Comparison of ENCODE assay signal across 8 mouse cellular contexts in the genomic region with DNA sequence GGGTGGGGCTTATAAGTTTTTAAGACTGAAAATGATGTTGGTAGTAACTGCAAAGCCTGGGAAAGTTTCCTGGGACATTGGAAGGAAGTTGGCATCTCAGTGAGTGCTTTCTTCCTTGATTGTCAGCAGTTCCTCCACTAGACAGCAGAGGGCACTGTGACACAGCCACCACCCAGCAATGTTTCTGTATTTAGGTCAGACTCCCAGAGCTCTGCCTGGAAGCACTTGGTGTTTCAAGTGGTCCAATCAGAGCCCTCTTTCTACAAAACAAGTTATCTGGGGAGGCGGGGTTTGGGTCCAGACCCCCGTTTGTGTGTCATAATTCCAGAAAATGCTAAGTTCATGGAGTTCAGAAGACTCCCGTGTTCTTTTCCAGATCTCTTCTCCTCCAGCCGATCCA. TPM values are rescaled to one million over a fixed set of nuclear protein-coding genes. Genes with fewer than 3 reads are reported as not detected.
DNase-seq lines count a peak whose midpoint lies in the region; ATAC-seq and TF ChIP-seq lines count a peak whose summit lies in the region.

No protein-coding gene starts in this region.

- WGBS in kidney, embryonic 14.5 days, result 49% methylated on average over 4 of the region's 4 CpGs
- 44% methylated on average over 4 of the region's 4 CpGs for WGBS in heart, embryonic 10.5 days
- WGBS in midbrain, postnatal 0 days, result 54% methylated on average over 4 of the region's 4 CpGs

- H3K36me3 ChIP-seq in kidney, embryonic 14.5 days (ENCODE audit: control insufficient read depth, insufficient read depth, low read length), result peaks cover 48% of the 10 kb centered on the region
- peaks cover 57% of the 10 kb centered on the region for H3K36me3 ChIP-seq in heart, embryonic 10.5 days
- peaks cover 43% of the 10 kb centered on the region for H3K36me3 ChIP-seq in midbrain, postnatal 0 days (ENCODE audit: insufficient read depth, low read length)

- H3K4me1 ChIP-seq in kidney, embryonic 14.5 days (ENCODE audit: control insufficient read depth, insufficient read depth, low read length), result no peaks in the 10 kb centered on the region
- peaks cover 4% of the 10 kb centered on the region for H3K4me1 ChIP-seq in heart, embryonic 10.5 days
- H3K4me1 ChIP-seq in midbrain, postnatal 0 days (ENCODE audit: insufficient read depth, low read length), result no peaks in the 10 kb centered on the region

- H3K27me3 ChIP-seq in kidney, embryonic 14.5 days (ENCODE audit: control insufficient read depth, insufficient read depth, low read length), result no peaks in the 10 kb centered on the region
- no peaks in the 10 kb centered on the region for H3K27me3 ChIP-seq in heart, embryonic 10.5 days (ENCODE audit: insufficient read depth, poor library complexity, severe bottlenecking)
- H3K27me3 ChIP-seq in midbrain, postnatal 0 days (ENCODE audit: insufficient read depth, low read length), result no peaks in the 10 kb centered on the region

- H3K9me3 ChIP-seq in kidney, embryonic 14.5 days (ENCODE audit: control insufficient read depth, low read length), result no peaks in the 10 kb centered on the region
- no peaks in the 10 kb centered on the region for H3K9me3 ChIP-seq in heart, embryonic 10.5 days
- no peaks in the 10 kb centered on the region for H3K9me3 ChIP-seq in midbrain, postnatal 0 days (ENCODE audit: low read length)

- H3K27ac ChIP-seq in kidney, embryonic 14.5 days (ENCODE audit: low read depth, low read length), result no peak overlapping the region
- no peak overlapping the region for H3K27ac ChIP-seq in heart, embryonic 10.5 days
- no peak overlapping the region for H3K27ac ChIP-seq in midbrain, postnatal 0 days (ENCODE audit: low read depth, low read length)

- H3K4me2 ChIP-seq in kidney, embryonic 14.5 days (replicated peaks; ENCODE audit: low read depth, low read length), result no peak overlapping the region
- H3K4me2 ChIP-seq in midbrain, postnatal 0 days (ENCODE audit: low read depth, low read length, poor library complexity, severe bottlenecking), result no peak overlapping the region

- TF ChIP-seq CTCF in midbrain, postnatal 0 days (IDR thresholded peaks at IDR 0.05), result peak; percentile 93

- no peak for ATAC-seq in kidney, embryonic 14.5 days (ENCODE audit: low FRiP score, low TSS enrichment)
- no peak for ATAC-seq in midbrain, postnatal 0 days (ENCODE audit: low FRiP score)

- peak; percentile 74 for DNase-seq in kidney, adult 18-20 months
- DNase-seq in adrenal gland, adult 2 months, result peak; percentile 69
- peak; percentile 82 for DNase-seq in embryo, embryonic 10.5 days (ENCODE audit: low spot score)
- DNase-seq in heart, embryonic 10.5 days (ENCODE audit: low spot score), result peak; percentile 81
- DNase-seq in left cerebral cortex, adult 18-20 months (ENCODE audit: low spot score in 2 of 2), result peak; percentile 70 to 75
- peak; percentile 78 for DNase-seq in midbrain, postnatal 0 days (ENCODE audit: low spot score)
- peak; percentile 83 for DNase-seq in testis, postnatal 10 days (ENCODE audit: low spot score)

- no peak overlapping the region for H3K9ac ChIP-seq in kidney, embryonic 14.5 days (ENCODE audit: low read depth, low read length)
- H3K9ac ChIP-seq in midbrain, postnatal 0 days (replicated peaks; ENCODE audit: low read length, poor library complexity, severe bottlenecking), result no peak overlapping the region

- no peak overlapping the region for H3K4me3 ChIP-seq in kidney, embryonic 14.5 days (ENCODE audit: low read length)
- no peak overlapping the region for H3K4me3 ChIP-seq in heart, embryonic 10.5 days
- no peak overlapping the region for H3K4me3 ChIP-seq in midbrain, postnatal 0 days (ENCODE audit: low read depth, low read length)

RNA-seq across cellular contexts. Expression of a gene that starts 45.0 kb away (rescaled TPM):
- polyA plus RNA-seq in kidney, embryonic 14.5 days (2014; fragmentation: Nextera tagmentation; extraction: Ambion mirVana), result not detected in 2 replicates
- not detected for total RNA-seq in adrenal gland, adult 2 months (2021)
- polyA plus RNA-seq in adrenal gland, adult 2 months (2012; rRNA removed), result not detected in 2 replicates
- not detected in 2 replicates for polyA plus RNA-seq in heart, embryonic 10.5 days (2016; fragmentation: Nextera tagmentation; extraction: Ambion mirVana)
- total RNA-seq in left cerebral cortex, adult 18-20 months (2021), result under 1 TPM; 0.33 to 0.40 TPM
- total RNA-seq in midbrain, postnatal 0 days (2014; rRNA removed), result 0.61 and 0.77 TPM in 2 replicates
- polyA plus RNA-seq in midbrain, postnatal 0 days (2015; fragmentation: Nextera tagmentation; extraction: Ambion mirVana), result 1.2 and 1.3 TPM in 2 replicates

RNA-seq across cellular contexts. Expression of a gene that starts 45.2 kb away (rescaled TPM):
- not detected in 2 replicates for polyA plus RNA-seq in kidney, embryonic 14.5 days (2014; fragmentation: Nextera tagmentation; extraction: Ambion mirVana)
- not detected for total RNA-seq in adrenal gland, adult 2 months (2021)
- polyA plus RNA-seq in adrenal gland, adult 2 months (2012; rRNA removed), result not detected in 2 replicates
- polyA plus RNA-seq in heart, embryonic 10.5 days (2016; fragmentation: Nextera tagmentation; extraction: Ambion mirVana), result not detected in 2 replicates
- not detected for total RNA-seq in left cerebral cortex, adult 18-20 months (2021)
- total RNA-seq in midbrain, postnatal 0 days (2014; rRNA removed), result not detected in 2 replicates
- polyA plus RNA-seq in midbrain, postnatal 0 days (2015; fragmentation: Nextera tagmentation; extraction: Ambion mirVana), result not detected in 2 replicates

RNA-seq across cellular contexts. Expression of a gene that starts 49.5 kb away (rescaled TPM):
- 13.4 and 26.6 TPM in 2 replicates for polyA plus RNA-seq in kidney, embryonic 14.5 days (2014; fragmentation: Nextera tagmentation; extraction: Ambion mirVana)
- 10 to 100 TPM; 15.2 to 27.4 TPM for total RNA-seq in adrenal gland, adult 2 months (2021)
- polyA plus RNA-seq in adrenal gland, adult 2 months (2012; rRNA removed), result 45.5 TPM in 2 replicates
- 13.1 and 17.0 TPM in 2 replicates for polyA plus RNA-seq in heart, embryonic 10.5 days (2016; fragmentation: Nextera tagmentation; extraction: Ambion mirVana)
- total RNA-seq in left cerebral cortex, adult 18-20 months (2021), result 10 to 100 TPM; 16.0 to 16.8 TPM
- 16.6 and 17.9 TPM in 2 replicates for total RNA-seq in midbrain, postnatal 0 days (2014; rRNA removed)
- 9.8 and 11.3 TPM in 2 replicates for polyA plus RNA-seq in midbrain, postnatal 0 days (2015; fragmentation: Nextera tagmentation; extraction: Ambion mirVana)
